Mouse (Mus musculus): ENCODE measurements around the gene Tmprss9.

The Tmprss9 gene

GRCm38 (mm10) chr10:80915260-80915659 is 43.6 kb downstream of the Tmprss9 start:
- DNase-seq (ENCODE audit: low read depth, low spot score): no peak

- no peak for DNase-seq (ENCODE audit: low read depth, low spot score)
These were observed 44.1 kb downstream of the Tmprss9 start for GRCm38 (mm10) chr10:80915736-80916135.

- DNase-seq (ENCODE audit: low read depth, low spot score): peak; percentile 54
These were observed 45.7 kb downstream of the Tmprss9 start for GRCm38 (mm10) chr10:80917336-80917778.

- DNase-seq (ENCODE audit: low read depth, low spot score): peak; percentile 75
These were observed 46.3 kb downstream of the Tmprss9 start, which contains the start of gene Lmnb2 for GRCm38 (mm10) chr10:80917779-80918434. TSS of gene Lmnb2 (minus strand) at chr10:80918245.

- no peak for DNase-seq (ENCODE audit: low read depth, low spot score)
These were observed 50.3 kb downstream of the Tmprss9 start for GRCm38 (mm10) chr10:80921923-80922322.

- no peak for DNase-seq (ENCODE audit: low read depth, low spot score)
These were observed 53.8 kb downstream of the Tmprss9 start for GRCm38 (mm10) chr10:80925472-80925871.

GRCm38 (mm10) chr10:80928586-80929298 is 57.1 kb downstream of the Tmprss9 start:
- peak; percentile 92 for DNase-seq (ENCODE audit: low read depth, low spot score)

- DNase-seq (ENCODE audit: low read depth, low spot score): peak; percentile 99
These were observed 57.9 kb downstream of the Tmprss9 start, which contains the start of gene Gadd45b for GRCm38 (mm10) chr10:80929299-80930226. TSS of gene Gadd45b (plus strand) at chr10:80930073.

- DNase-seq (ENCODE audit: low read depth, low spot score): peak; percentile 88
These were observed 58.9 kb downstream of the Tmprss9 start for GRCm38 (mm10) chr10:80930361-80931152.

- peak; percentile 24 for DNase-seq (ENCODE audit: low read depth, low spot score)
These were observed 59.6 kb downstream of the Tmprss9 start for GRCm38 (mm10) chr10:80931153-80931671.

- peak; percentile 47 for DNase-seq (ENCODE audit: low read depth, low spot score)
These were observed 60.0 kb downstream of the Tmprss9 start for GRCm38 (mm10) chr10:80931695-80932094.

- DNase-seq (ENCODE audit: low read depth, low spot score): peak; percentile 68
These were observed 60.6 kb downstream of the Tmprss9 start for GRCm38 (mm10) chr10:80932206-80932605.

GRCm38 (mm10) chr10:80932700-80933420 is 61.2 kb downstream of the Tmprss9 start:
- DNase-seq (ENCODE audit: low read depth, low spot score): peak; percentile 64

GRCm38 (mm10) chr10:80933421-80933979 is 61.9 kb downstream of the Tmprss9 start:
- DNase-seq (ENCODE audit: low read depth, low spot score): peak; percentile 55

GRCm38 (mm10) chr10:80934136-80934985 is 62.7 kb downstream of the Tmprss9 start:
- no peak for DNase-seq (ENCODE audit: low read depth, low spot score)

GRCm38 (mm10) chr10:80935241-80935640 is 63.6 kb downstream of the Tmprss9 start:
- no peak for DNase-seq (ENCODE audit: low read depth, low spot score)

GRCm38 (mm10) chr10:80935698-80936097 is 64.0 kb downstream of the Tmprss9 start:
- DNase-seq (ENCODE audit: low read depth, low spot score): no peak

- DNase-seq (ENCODE audit: low read depth, low spot score): peak; percentile 31
These were observed 64.6 kb downstream of the Tmprss9 start for GRCm38 (mm10) chr10:80936135-80936809.
